Mouse (Mus musculus): ENCODE data around the gene Anp32e.

DNA sequence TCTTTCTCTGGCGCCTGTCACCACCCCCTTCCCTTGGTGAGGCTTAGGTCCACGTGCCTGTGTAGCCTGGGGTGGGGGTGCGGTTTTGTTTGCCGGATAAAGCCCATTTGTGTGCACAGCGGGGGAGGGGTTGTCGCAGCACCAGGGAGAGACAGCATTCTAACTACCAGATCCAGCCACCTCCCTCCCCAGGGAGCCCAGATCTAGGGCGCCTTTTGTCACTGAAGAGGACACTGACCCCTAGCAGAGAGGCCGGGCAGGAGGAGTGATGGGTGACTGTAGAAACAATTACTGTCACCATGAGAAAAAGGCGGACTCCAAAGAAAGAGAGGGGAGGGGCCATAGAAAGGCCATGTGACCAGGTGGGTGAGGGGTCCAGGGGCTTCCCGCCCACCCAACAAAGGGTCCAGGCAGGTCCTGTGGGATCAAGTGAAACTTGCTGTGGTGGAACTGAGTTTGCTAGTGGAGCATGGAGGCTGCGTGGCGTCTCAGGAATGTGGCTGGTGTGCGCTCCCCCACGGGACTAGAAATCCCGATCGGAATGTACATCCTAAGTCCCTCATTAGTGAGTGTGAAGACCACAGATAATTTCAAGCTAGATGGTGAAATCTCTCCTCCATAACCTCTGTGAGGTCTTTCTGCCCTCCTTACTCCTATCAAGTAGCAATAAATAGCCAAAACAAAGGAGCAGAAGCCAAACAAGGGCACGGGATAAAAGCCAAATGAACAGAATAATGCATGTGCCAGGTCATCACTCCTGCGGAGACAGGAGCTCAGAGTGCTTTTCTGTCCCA lies 23.7 kb upstream of the Anp32e start:
- no peak for TF ChIP-seq ZC3H11A (IDR thresholded peaks at IDR 0.05; ENCODE audit: borderline replicate concordance, low read depth, low read length)
- TF ChIP-seq MAFK (IDR thresholded peaks at IDR 0.05; ENCODE audit: insufficient read depth, low read depth, low read length), result no peak
- no peak for TF ChIP-seq ZNF384 (IDR thresholded peaks at IDR 0.05; ENCODE audit: low read depth, low read length)

Measured in ES-E14 (cell line).